In the genomic region with DNA sequence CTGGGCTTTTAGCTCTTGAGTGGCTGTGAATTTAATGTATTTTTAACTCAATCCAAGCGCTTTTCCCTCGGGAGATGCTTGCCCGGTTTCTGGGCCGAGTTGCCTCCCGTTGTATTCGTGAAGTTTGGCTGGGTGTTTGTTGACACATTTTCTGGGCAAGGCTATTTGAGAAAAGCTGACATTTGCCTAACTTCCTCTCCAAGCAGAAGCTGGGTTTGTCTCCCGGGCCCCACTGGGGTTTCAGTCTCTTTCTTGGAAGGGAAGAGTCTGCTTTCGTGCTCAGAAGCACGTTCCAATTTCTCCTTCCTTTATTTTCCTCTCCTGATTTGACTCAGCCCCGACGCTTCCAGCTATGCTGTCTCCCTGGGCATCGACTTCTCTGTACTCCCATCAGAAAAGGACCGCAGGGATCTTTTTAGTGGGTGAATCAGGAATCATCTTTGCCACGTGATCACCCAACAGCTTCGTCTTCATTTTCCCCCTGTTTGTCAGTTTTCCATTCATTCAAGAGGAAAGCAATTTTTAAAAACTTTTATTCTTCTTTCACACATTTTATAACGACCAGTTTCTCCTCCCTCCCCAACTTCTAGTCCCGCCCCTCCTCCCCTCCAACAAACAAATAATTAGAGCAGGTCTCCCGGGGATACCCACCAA, we compare ENCODE assay signal across 8 mouse cellular contexts.
A peak's percentile ranks its signal among the peaks of the same experiment; 100 is the strongest.
DNase-seq lines count a peak whose midpoint lies in the region; ATAC-seq and TF ChIP-seq lines count a peak whose summit lies in the region.

No protein-coding gene starts in this region.

- H3K4me1 ChIP-seq in kidney, adult 2 months (ENCODE audit: control insufficient read depth, insufficient read depth, low read length), result no peaks in the 10 kb centered on the region
- no peaks in the 10 kb centered on the region for H3K4me1 ChIP-seq in hindbrain, embryonic 11.5 days (replicated peaks; ENCODE audit: control insufficient read depth, insufficient read depth, low read length)
- H3K4me1 ChIP-seq in liver, embryonic 13.5 days (replicated peaks), result no peaks in the 10 kb centered on the region

- DNase-seq in kidney, adult 2 months, result peak; percentile 31
- no peak for DNase-seq in kidney, adult 9 months
- peak; percentile 86 for DNase-seq in adipocyte (ENCODE audit: low spot score)
- DNase-seq in frontal cortex, postnatal 36 days (ENCODE audit: low spot score in 2 of 2), result peak; percentile 29 to 42
- DNase-seq in hindbrain, embryonic 11.5 days (ENCODE audit: low spot score), result peak; percentile 15
- no peak for DNase-seq in liver, embryonic 13.5 days
- peak; percentile 61 to 63 for DNase-seq in right cerebral cortex, postnatal 10 days (ENCODE audit: low spot score in 2 of 2)
- DNase-seq in spleen, postnatal 4 days (ENCODE audit: low spot score in 2 of 2), result no peak

- TF ChIP-seq CTCF in kidney, adult 2 months (conservative IDR thresholded peaks at IDR 0.05; ENCODE audit: insufficient read depth, insufficient read length, low read depth, low read length), result no peak

- H3K9ac ChIP-seq in hindbrain, embryonic 11.5 days (ENCODE audit: low read depth, low read length), result no peak overlapping the region
- no peak overlapping the region for H3K9ac ChIP-seq in liver, embryonic 13.5 days

- H3K4me2 ChIP-seq in hindbrain, embryonic 11.5 days (replicated peaks; ENCODE audit: low read depth, low read length), result 0 out of 2 replicates have a peak overlapping the region, but pooled peaks have one; percentile 14
- peak overlapping the region; percentile 34 for H3K4me2 ChIP-seq in liver, embryonic 13.5 days

- H3K27me3 ChIP-seq in kidney, adult 2 months (replicated peaks; ENCODE audit: control insufficient read depth, insufficient read depth, low read length), result no peaks in the 10 kb centered on the region
- no peaks in the 10 kb centered on the region for H3K27me3 ChIP-seq in hindbrain, embryonic 11.5 days (ENCODE audit: control insufficient read depth, insufficient read depth, low read length)
- no peaks in the 10 kb centered on the region for H3K27me3 ChIP-seq in liver, embryonic 13.5 days

- H3K36me3 ChIP-seq in kidney, adult 2 months (ENCODE audit: control insufficient read depth, insufficient read depth, low read length), result no peaks in the 10 kb centered on the region
- no peaks in the 10 kb centered on the region for H3K36me3 ChIP-seq in hindbrain, embryonic 11.5 days (ENCODE audit: control insufficient read depth, insufficient read depth, low read length)
- no peaks in the 10 kb centered on the region for H3K36me3 ChIP-seq in liver, embryonic 13.5 days

- no peak for TF ChIP-seq POLR2A in kidney, adult 2 months (IDR thresholded peaks at IDR 0.05; ENCODE audit: low read depth, low read length)

- H3K4me3 ChIP-seq in kidney, adult 2 months (ENCODE audit: insufficient read depth, low read depth, low read length), result no peak overlapping the region
- no peak overlapping the region for H3K4me3 ChIP-seq in hindbrain, embryonic 11.5 days (ENCODE audit: low read depth, low read length)
- no peak overlapping the region for H3K4me3 ChIP-seq in liver, embryonic 13.5 days (replicated peaks)

- 21% methylated on average over 18 of the region's 18 CpGs for WGBS in kidney, adult 2 months
- 28% methylated on average over 18 of the region's 18 CpGs for WGBS in hindbrain, embryonic 11.5 days
- whole genome bisulfite sequencing in liver, embryonic 13.5 days (ENCODE audit: insufficient replicate concordance), result 15% methylated on average over 18 of the region's 18 CpGs

- H3K9me3 ChIP-seq in hindbrain, embryonic 11.5 days (ENCODE audit: control insufficient read depth, low read length), result no peaks in the 10 kb centered on the region
- no peaks in the 10 kb centered on the region for H3K9me3 ChIP-seq in liver, embryonic 13.5 days (replicated peaks)

- ATAC-seq in hindbrain, embryonic 11.5 days (ENCODE audit: low FRiP score), result no peak
- no peak for ATAC-seq in liver, embryonic 13.5 days (ENCODE audit: low read depth)

- no peak overlapping the region for H3K27ac ChIP-seq in kidney, adult 2 months (ENCODE audit: insufficient read depth, low read depth, low read length)
- H3K27ac ChIP-seq in hindbrain, embryonic 11.5 days (ENCODE audit: low read depth, low read length), result no peak overlapping the region
- H3K27ac ChIP-seq in liver, embryonic 13.5 days, result no peak overlapping the region

Comparison
In these comparisons a context has a peak if more than half of its experiments do, and no peak if none do; other contexts are left out.
1. DNase-seq: peak in kidney, adult 2 months (single experiment), adipocyte (single experiment), frontal cortex, postnatal 36 days (2 of 2), hindbrain, embryonic 11.5 days (single experiment) and right cerebral cortex, postnatal 10 days (2 of 2); none in kidney, adult 9 months (single experiment), liver, embryonic 13.5 days (single experiment) and spleen, postnatal 4 days (0 of 2).